Mouse (Mus musculus) MEL (cell line): ENCODE measurements around the gene Fam102a. TPM values are rescaled to one million over a fixed set of nuclear protein-coding genes. Genes with fewer than 3 reads are reported as not detected.

Source experiments
- DNase-seq: peaks from one replicate; pipeline ENCODE4 v3.0.0; 2011; ENCODE audit warnings: low read depth, low spot score
- H3K27ac ChIP-seq: 2 replicates; pipeline ENCODE4 v1.5.1; 2012; ENCODE audit warnings: low read depth, mild to moderate bottlenecking, control low read depth, low read length, moderate library complexity; ENCODE audit not compliant: control insufficient read depth
- H3K27me3 ChIP-seq, 2 experiments: fragments of 150-350 bp in 1 of 2; sonication (generic) in 1 of 2; 2 replicates each; pipeline ENCODE4 v1.6.1; 2012; ENCODE audit warnings: low read length in 2 of 2, mild to moderate bottlenecking in 2 of 2, improper control_type of control experiment in 1 of 2, moderate library complexity in 1 of 2; ENCODE audit not compliant: insufficient read depth in 2 of 2, control insufficient read depth in 1 of 2
- H3K36me3 ChIP-seq, 2 experiments: 2 replicates each; pipeline ENCODE4 v1.6.1; 2012 to 2014; ENCODE audit warnings: low read length in 2 of 2, improper control_type of control experiment in 1 of 2, inconsistent platforms in 1 of 2, mild to moderate bottlenecking in 1 of 2; ENCODE audit not compliant: insufficient read depth in 2 of 2, control insufficient read depth in 1 of 2
- H3K4me1 ChIP-seq, 2 experiments: fragments of 150-350 bp in 1 of 2; sonication (generic) in 1 of 2; 2 replicates each; pipeline ENCODE4 v1.6.1; 2012; ENCODE audit warnings: low read length in 2 of 2, improper control_type of control experiment in 1 of 2, mild to moderate bottlenecking in 1 of 2; ENCODE audit not compliant: insufficient read depth in 2 of 2, control insufficient read depth in 1 of 2
- H3K4me3 ChIP-seq, 2 experiments: fragments of 150-350 bp in 1 of 2; sonication (generic) in 1 of 2; 2 replicates each; pipeline ENCODE4 v1.5.1; 2012; ENCODE audit warnings: low read depth in 2 of 2, low read length in 2 of 2, mild to moderate bottlenecking in 2 of 2, moderate library complexity in 2 of 2, control low read depth in 1 of 2, improper control_type of control experiment in 1 of 2; ENCODE audit not compliant: control insufficient read depth in 1 of 2, insufficient read depth in 1 of 2
- H3K79me2 ChIP-seq: 2 replicates; pipeline ENCODE4 v1.6.1; 2012; ENCODE audit warnings: mild to moderate bottlenecking, low read length, moderate library complexity; ENCODE audit not compliant: control insufficient read depth, poor library complexity, insufficient read depth
- H3K9ac ChIP-seq: 2 replicates; pipeline ENCODE4 v1.6.1; 2012; ENCODE audit warnings: low read depth, mild to moderate bottlenecking, control low read depth, low read length, moderate library complexity; ENCODE audit not compliant: control insufficient read depth, poor library complexity, severe bottlenecking
- H3K9me3 ChIP-seq: fragments of 150-350 bp; sonication (generic); replicated peaks from 2 replicates; pipeline ENCODE4 v1.6.1; 2012; ENCODE audit warnings: mild to moderate bottlenecking, low read length, improper control_type of control experiment, moderate library complexity; ENCODE audit not compliant: insufficient read depth
- E2F4 ChIP-seq: IDR thresholded peaks from 2 replicates; pipeline ENCODE4 v1.6.1; 2011; ENCODE audit warnings: low read depth, low read length, improper control_type of control experiment, borderline replicate concordance
- ELF1 ChIP-seq: IDR thresholded peaks from 2 replicates; pipeline ENCODE4 v1.6.1; 2014; ENCODE audit warnings: low read depth, mild to moderate bottlenecking, inconsistent platforms, low read length, improper control_type of control experiment, moderate library complexity
- HCFC1 ChIP-seq: IDR thresholded peaks from 2 replicates; pipeline ENCODE4 v1.6.1; 2012; ENCODE audit warnings: low read depth, mild to moderate bottlenecking, inconsistent platforms, low read length, improper control_type of control experiment, moderate library complexity
- JUND ChIP-seq: IDR thresholded peaks from 2 replicates; pipeline ENCODE4 v1.6.1; 2011; ENCODE audit warnings: low read depth, mild to moderate bottlenecking, improper control_type of control experiment, low read length
- MAFK ChIP-seq: IDR thresholded peaks from 2 replicates; pipeline ENCODE4 v1.6.1; 2011; ENCODE audit warnings: low read depth, mild to moderate bottlenecking, low read length, improper control_type of control experiment, borderline replicate concordance
- MAX ChIP-seq: IDR thresholded peaks from 2 replicates; pipeline ENCODE4 v1.6.1; 2011; ENCODE audit warnings: low read length, improper control_type of control experiment
- MEF2A ChIP-seq: IDR thresholded peaks from 2 replicates; pipeline ENCODE4 v1.6.1; 2014; ENCODE audit warnings: low read depth, mild to moderate bottlenecking, inconsistent platforms, low read length, improper control_type of control experiment; ENCODE audit not compliant: poor library complexity, insufficient replicate concordance, severe bottlenecking; ENCODE audit errors: extremely low read depth
- MYB ChIP-seq: IDR thresholded peaks from 2 replicates; pipeline ENCODE4 v1.6.1; 2011; ENCODE audit warnings: mild to moderate bottlenecking, low read depth, low read length, improper control_type of control experiment
- MYC ChIP-seq: IDR thresholded peaks from 2 replicates; pipeline ENCODE4 v1.6.1; 2011; ENCODE audit warnings: low read depth, mild to moderate bottlenecking, low read length, improper control_type of control experiment, moderate library complexity
- NRF1 ChIP-seq: IDR thresholded peaks from 2 replicates; pipeline ENCODE4 v1.6.1; 2014; ENCODE audit warnings: low read depth, mild to moderate bottlenecking, inconsistent platforms, low read length, improper control_type of control experiment, moderate library complexity; ENCODE audit not compliant: poor library complexity, insufficient read depth, severe bottlenecking
- POLR2AphosphoS2 ChIP-seq: IDR thresholded peaks from 2 replicates; pipeline ENCODE4 v1.6.1; 2011; ENCODE audit warnings: low read length, improper control_type of control experiment
- RAD21 ChIP-seq: IDR thresholded peaks from 2 replicates; pipeline ENCODE4 v1.6.1; 2011; ENCODE audit warnings: mild to moderate bottlenecking, low read depth, low read length, improper control_type of control experiment
- TCF12 ChIP-seq: IDR thresholded peaks from 2 replicates; pipeline ENCODE4 v1.6.1; 2014; ENCODE audit warnings: low read depth, mild to moderate bottlenecking, inconsistent platforms, low read length, improper control_type of control experiment, moderate library complexity
- USF2 ChIP-seq, 2 experiments: IDR thresholded peaks; 2 replicates each; pipeline ENCODE4 v1.6.1; 2011 to 2012; ENCODE audit warnings: improper control_type of control experiment in 2 of 2, low read length in 2 of 2, borderline replicate concordance in 1 of 2, inconsistent platforms in 1 of 2, low read depth in 1 of 2, mild to moderate bottlenecking in 1 of 2; ENCODE audit not compliant: insufficient read depth in 1 of 2
- polyA plus RNA-seq, 2 experiments: library from polyadenylated mRNA; stranded (reverse) in 1 of 2; unstranded in 1 of 2; fragments of >175 nt in 1 of 2; fragments of >200 nt in 1 of 2; gene quantifications; 2 replicates each; pipeline versions ENCODE4 v1.2.1 to v1.2.4; 2012; ENCODE audit warnings: low replicate concordance in 2 of 2, low read depth in 1 of 2; ENCODE audit not compliant: insufficient read length in 2 of 2, insufficient read depth in 1 of 2, missing spikeins in 1 of 2
- total RNA-seq: library from RNA; depleted of rRNA; stranded (reverse); fragments of 300-350 nt; gene quantifications from 2 replicates; pipeline ENCODE4 v1.2.3, GENCODE M21; 2012

Gene Fam102a
- total and polyA plus RNA-seq, 3 experiments = 1.8 to 2.4 TPM; not detected in 1

- DNase-seq = no peak
- Histone ChIP-seq H3K79me2 (no peaks in the 10 kb centered on the region), H3K9ac (no peak overlapping the region), H3K36me3 (peaks cover 0 to 5% of the 10 kb centered on the region in 2 experiments; a peak in 1 of 4 replicates), H3K9me3 (no peaks in the 10 kb centered on the region), H3K27me3 (no peaks in the 10 kb centered on the region), H3K27ac (no peak overlapping the region), H3K4me3 (no peak overlapping the region), H3K4me1 (peaks cover 0 to 3% of the 10 kb centered on the region in 2 experiments; a peak in 1 of 4 replicates)
- TF ChIP-seq RAD21 = no peak
- TF ChIP-seq JUND = no peak
- TF ChIP-seq MYC = no peak
- no peak for TF ChIP-seq HCFC1
- no peak for TF ChIP-seq MAX
- no peak for TF ChIP-seq E2F4
- TF ChIP-seq POLR2AphosphoS2 = no peak
- TF ChIP-seq TCF12 = no peak
- no peak for TF ChIP-seq USF2 (IDR thresholded peaks at IDR 0.05; ENCODE audit: borderline replicate concordance in 1 of 2, insufficient read depth in 1 of 2, low read depth in 1 of 2, low read length in 2 of 2)
- TF ChIP-seq, all 39 proteins: peak for 0
Observed at GRCm38 (mm10) chr2:32596725-32597124, 61.6 kb downstream of the Fam102a start.

- no peaks in the 10 kb centered on the region for H3K79me2 ChIP-seq
- TF ChIP-seq RAD21 (no peak), ELF1 (no peak)
- no peak overlapping the region for H3K27ac ChIP-seq
- H3K9me3 ChIP-seq = no peaks in the 10 kb centered on the region
- peaks cover 0 to 5% of the 10 kb centered on the region in 2 experiments; a peak in 1 of 4 replicates for H3K36me3 ChIP-seq
- H3K4me1 ChIP-seq = peaks cover 0 to 3% of the 10 kb centered on the region in 2 experiments; a peak in 2 of 4 replicates
- no peak overlapping the region for H3K4me3 ChIP-seq
- no peak for DNase-seq
- H3K9ac ChIP-seq = no peak overlapping the region
- no peaks in the 10 kb centered on the region for H3K27me3 ChIP-seq
Observed at GRCm38 (mm10) chr2:32597248-32597647, 62.1 kb downstream of the Fam102a start.

DNA sequence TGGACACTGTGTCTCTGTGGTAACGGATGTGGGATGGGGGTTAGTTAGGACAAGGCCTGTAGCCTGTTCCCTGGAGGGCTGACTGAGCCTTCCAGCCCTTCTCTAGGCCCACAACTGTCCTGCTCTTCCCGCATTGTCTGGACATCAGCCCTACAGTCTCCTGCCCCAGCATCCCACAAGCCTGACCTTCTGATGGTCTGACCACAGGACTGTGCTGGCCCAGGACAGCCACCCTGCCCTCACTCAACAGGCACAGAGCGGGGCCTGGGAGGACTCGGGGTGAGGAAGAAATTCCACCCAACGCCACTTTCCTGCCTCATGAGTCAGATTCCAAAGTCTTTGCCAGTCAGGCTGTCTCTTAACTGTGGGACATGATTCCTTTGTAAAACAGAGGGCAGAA lies 62.6 kb downstream of the Fam102a start:
- no peak overlapping the region for H3K9ac ChIP-seq
- H3K27me3 ChIP-seq = no peaks in the 10 kb centered on the region
- H3K27ac ChIP-seq = no peak overlapping the region
- peaks cover 0 to 5% of the 10 kb centered on the region in 2 experiments; a peak in 1 of 4 replicates for H3K36me3 ChIP-seq
- no peak for DNase-seq
- no peaks in the 10 kb centered on the region for H3K79me2 ChIP-seq
- peaks cover 0 to 3% of the 10 kb centered on the region in 2 experiments; a peak in 2 of 4 replicates for H3K4me1 ChIP-seq
- H3K4me3 ChIP-seq = no peak overlapping the region
- H3K9me3 ChIP-seq = no peaks in the 10 kb centered on the region
- TF ChIP-seq JUND (no peak), MYB (no peak), MEF2A (no peak), MAFK (no peak), NRF1 (no peak), E2F4 (no peak), TCF12 (no peak)
